Mouse (Mus musculus) G1E (cell line): ENCODE measurements around the gene Lck.

Experiments used
- CTCF ChIP-seq: IDR thresholded peaks from 2 replicates; pipeline ENCODE4 v1.5.1; 2012; ENCODE audit warnings: low read depth, low read length, inconsistent platforms, mixed read lengths
- GATA1 ChIP-seq: IDR thresholded peaks from 2 replicates; pipeline ENCODE4 v1.6.1; 2012; ENCODE audit warnings: borderline replicate concordance, low read length, inconsistent platforms, mixed read lengths
- GATA2 ChIP-seq: IDR thresholded peaks from 2 replicates; pipeline ENCODE4 v1.6.1; 2012; ENCODE audit warnings: low read depth, low read length, inconsistent platforms, borderline replicate concordance
- POLR2AphosphoS5 ChIP-seq: IDR thresholded peaks from 2 replicates; pipeline ENCODE4 v1.6.1; 2012; ENCODE audit warnings: low read depth, low read length, inconsistent platforms; ENCODE audit not compliant: insufficient replicate concordance
- TAL1 ChIP-seq: conservative IDR thresholded peaks from 2 replicates; pipeline ENCODE4 v1.6.1; 2012; ENCODE audit warnings: low read depth, low read length, inconsistent platforms, mixed read lengths

DNA sequence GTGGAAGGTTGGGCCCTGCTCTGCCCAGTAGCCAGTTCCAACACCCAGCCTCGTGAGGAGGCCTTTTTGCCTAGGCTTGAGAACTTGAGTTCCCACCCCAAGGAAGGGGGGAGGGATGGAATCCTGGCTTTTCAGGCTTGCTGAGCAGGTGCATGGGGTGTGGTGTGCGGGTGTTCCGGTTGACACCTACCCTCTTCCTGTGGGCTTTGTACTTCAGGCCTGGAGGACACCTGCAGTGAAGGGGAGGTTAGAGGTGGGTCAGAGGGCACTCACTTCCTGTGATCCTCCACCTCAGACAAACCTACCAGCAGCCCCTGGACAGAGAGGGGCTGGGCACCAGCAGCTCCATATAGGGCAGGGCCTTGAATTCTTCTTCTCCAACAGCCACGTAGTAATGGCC, 36.6 kb upstream of the Lck start:
- TF ChIP-seq CTCF: no peak
- TF ChIP-seq GATA1: no peak
- no peak for TF ChIP-seq POLR2AphosphoS5
- no peak for TF ChIP-seq TAL1
- no peak for TF ChIP-seq GATA2
